ENCODE assay signal across 21 mouse cellular contexts in the genomic region with DNA sequence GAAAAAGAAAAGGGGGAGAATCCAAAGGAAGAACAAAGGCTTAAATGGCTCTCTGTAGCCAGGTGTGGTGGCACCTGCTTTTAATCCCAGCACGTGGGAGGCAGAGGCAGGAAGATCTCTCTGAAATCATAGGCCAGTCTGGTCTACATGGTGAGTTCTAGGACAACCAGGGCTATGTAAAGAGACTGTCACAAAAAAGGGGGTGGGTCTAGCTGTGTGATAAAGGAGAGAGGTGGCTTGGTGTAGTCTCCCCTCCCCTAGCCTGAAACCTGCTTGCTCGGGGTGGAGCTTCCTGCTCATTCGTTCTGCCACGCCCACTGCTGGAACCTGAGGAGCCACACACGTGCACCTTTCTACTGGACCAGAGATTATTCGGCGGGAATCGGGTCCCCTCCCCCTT. TPM values are rescaled to one million over a fixed set of nuclear protein-coding genes. Genes with fewer than 3 reads are reported as not detected.
A peak's percentile ranks its signal among the peaks of the same experiment; 100 is the strongest.
DNase-seq lines count a peak whose midpoint lies in the region; TF ChIP-seq lines count a peak whose summit lies in the region.
"Not testable (repeated sequence)": the region's sequence is repeated elsewhere in the genome, so short reads cannot be mapped to it uniquely, and the experiment has no call there.
"Had no signal": no experiment of that assay in that cellular context is flagged by ENCODE, and none has a peak within 500 bp of the region (broad histone marks: within the 10 kb centered on the region; RNA-seq: fewer than 3 reads in every experiment).

No protein-coding gene starts in this region.

- TF ChIP-seq POLR2A in ES-Bruce4 (IDR thresholded peaks at IDR 0.05; ENCODE audit: insufficient read depth, low read length) = not testable (repeated sequence)

- not testable (repeated sequence) for H3K36me3 ChIP-seq in E14TG2a.4 (ENCODE audit: insufficient read depth, low read length); ES-Bruce4 (ENCODE audit: control insufficient read depth, insufficient read depth, low read length, poor library complexity, severe bottlenecking); ES-E14 (ENCODE audit: control insufficient read depth, insufficient read depth, low read length, poor library complexity, severe bottlenecking)

- H3K9ac ChIP-seq in ES-Bruce4 (ENCODE audit: low read depth, poor library complexity, severe bottlenecking) = not testable (repeated sequence)
- H3K9ac ChIP-seq in ES-E14 (ENCODE audit: insufficient read depth, low read depth, low read length, poor library complexity, severe bottlenecking) = peak overlapping the region; percentile 62; the same call in 1 of the 2 replicates

- H3K27me3 ChIP-seq in E14TG2a.4 (ENCODE audit: insufficient read depth, low read length); ES-Bruce4 (ENCODE audit: control insufficient read depth, insufficient read depth, low read length, poor library complexity, severe bottlenecking): not testable (repeated sequence)

- not testable (repeated sequence) for TF ChIP-seq CTCF in E14TG2a.4 (conservative IDR thresholded peaks at IDR 0.05; ENCODE audit: low read length); ES-Bruce4 (IDR thresholded peaks at IDR 0.05; ENCODE audit: low read depth, low read length)

- not testable (repeated sequence) for H3K9me3 ChIP-seq in E14TG2a.4 (ENCODE audit: low read length); ES-Bruce4 (replicated peaks; ENCODE audit: control insufficient read depth, insufficient read depth, low read length, poor library complexity, severe bottlenecking); ES-E14 (ENCODE audit: control insufficient read depth, insufficient read depth, low read depth, low read length)

- DNase-seq in ES-CJ7 (ENCODE audit: low read depth, low spot score) (peak; percentile 90), R1 (ENCODE audit: low read depth, low spot score) (peak; percentile 91), ZHBTc4 (ENCODE audit: low read depth, low spot score) (peak; percentile 85)
- DNase-seq in ES-E14 (ENCODE audit: low read depth, low spot score) = not testable (repeated sequence)

- not testable (repeated sequence) for TF ChIP-seq EP300 in ES-Bruce4 (IDR thresholded peaks at IDR 0.05; ENCODE audit: insufficient read depth, low read depth, low read length)

- peaks cover 45% of the 10 kb centered on the region for H3K4me1 ChIP-seq in E14TG2a.4 (replicated peaks; ENCODE audit: low read depth, low read length)
- H3K4me1 ChIP-seq in ES-Bruce4 (ENCODE audit: control insufficient read depth, insufficient read depth, low read length); ES-E14 (ENCODE audit: control insufficient read depth in 2 of 2, insufficient read depth in 2 of 2, low read length in 2 of 2, poor library complexity in 1 of 2): not testable (repeated sequence)

- in situ Hi-C loops in ES-E14 (cut with MboI; ENCODE audit: low sequenced_read_pairs in 2 of 2, unreplicated experiment in 2 of 2) = not testable (repeated sequence)

- H3K27ac ChIP-seq in ES-Bruce4 (ENCODE audit: insufficient read depth, low read length) = peak overlapping the region; percentile 85
- not testable (repeated sequence) for H3K27ac ChIP-seq in ES-E14 (ENCODE audit: insufficient read depth, low read depth, low read length, poor library complexity, severe bottlenecking)

- 0 out of 2 replicates have a peak overlapping the region, but pooled peaks have one; percentile 37 for H3K4me3 ChIP-seq in E14TG2a.4 (replicated peaks; ENCODE audit: low read length)
- not testable (repeated sequence) for H3K4me3 ChIP-seq in ES-Bruce4 (ENCODE audit: low read depth, low read length); ES-E14 (ENCODE audit: insufficient read depth in 1 of 2, low read depth in 1 of 2, low read length in 2 of 2, poor library complexity in 1 of 2, severe bottlenecking in 1 of 2)

RNA-seq across cellular contexts. Expression of a gene that starts 24.4 kb away (rescaled TPM):
- 8.8 and 8.9 TPM in 2 replicates for polyA plus RNA-seq in ES-Bruce4 (2011; ENCODE audit: insufficient read depth, insufficient read length, low read depth, missing spikeins)
- total RNA-seq in ES-E14 (2012; rRNA removed) = 1.8 and 2.0 TPM in 2 replicates
- total RNA-seq: adrenal gland, adult 18-20 months; adrenal gland, adult 2 months; adrenal gland, adult 8-10 months; adrenal gland, postnatal 10 days; adrenal gland, postnatal 14 days; adrenal gland, postnatal 25 days; adrenal gland, postnatal 36 days; adrenal gland, postnatal 4 days had no signal
- polyA plus RNA-seq: activated CD4-positive, CD25-positive, alpha-beta regulatory T cell, adult 4 months; adrenal gland, adult 2 months; C2C12; CD4-positive, CD25-positive, alpha-beta regulatory T cell, adult 4 months; cerebellum, adult 2 months; Patski had no signal

RNA-seq across cellular contexts. Expression of a gene that starts 33.0 kb away (rescaled TPM):
- polyA plus RNA-seq in ES-Bruce4 (2011; ENCODE audit: insufficient read depth, insufficient read length, low read depth, missing spikeins) = 237 and 239 TPM in 2 replicates
- 182 and 198 TPM in 2 replicates for total RNA-seq in ES-E14 (2012; rRNA removed)

RNA-seq across cellular contexts. Expression of a gene that starts 45.0 kb away (rescaled TPM):
- 0.41 and 0.49 TPM in 2 replicates for polyA plus RNA-seq in ES-Bruce4 (2011; ENCODE audit: insufficient read depth, insufficient read length, low read depth, missing spikeins)
- 0.16 and 0.22 TPM in 2 replicates for total RNA-seq in ES-E14 (2012; rRNA removed)
- total RNA-seq: adrenal gland, adult 2 months; adrenal gland, postnatal 10 days; adrenal gland, postnatal 14 days; adrenal gland, postnatal 25 days; adrenal gland, postnatal 36 days; MEL had no signal
- polyA plus RNA-seq: activated CD4-positive, CD25-positive, alpha-beta regulatory T cell, adult 4 months; adrenal gland, adult 2 months; CD4-positive, CD25-positive, alpha-beta regulatory T cell, adult 4 months; G1E; Patski had no signal
